Mouse (Mus musculus): ENCODE results near the gene Fam81a. TPM values are rescaled to one million over a fixed set of nuclear protein-coding genes. Genes with fewer than 3 reads are reported as not detected.

The Fam81a gene
- not detected for polyA plus RNA-seq (2017; shearing (Covaris generic))

GRCm38 (mm10) chr9:70142460-70142859 lies at the start of gene Fam81a:
TSS of gene Fam81a (minus strand) at chr9:70142560.

Other genes with a start within 250 kb of the Fam81a start
- 72.3 TPM for gene Bnip2, start 153.1 kb downstream of the Fam81a start, polyA plus RNA-seq (2017; shearing (Covaris generic))
- 91.5 TPM for gene Gtf2a2, start 130.0 kb downstream of the Fam81a start, polyA plus RNA-seq (2017; shearing (Covaris generic))
- 0.17 TPM for gene Gcnt3, start 104.5 kb downstream of the Fam81a start, polyA plus RNA-seq (2017; shearing (Covaris generic))
- 2.2 TPM for gene Myo1e, start 64.8 kb upstream of the Fam81a start, polyA plus RNA-seq (2017; shearing (Covaris generic))

Data from effector memory CD4-positive, alpha-beta T cell, adult 5 months (primary cell).